Mouse (Mus musculus) megakaryocyte, embryonic 14.5 days (primary cell): ENCODE results near the gene Naxe. TPM values are rescaled to one million over a fixed set of nuclear protein-coding genes. Genes with fewer than 3 reads are reported as not detected.
A peak's percentile ranks its signal among the peaks of the same experiment; 100 is the strongest.

Source experiments
- H3K27me3 ChIP-seq: replicated peaks from 2 replicates; pipeline ENCODE3; 2012; ENCODE audit warnings: inconsistent platforms
- H3K36me3 ChIP-seq: replicated peaks from 2 replicates; pipeline ENCODE3; 2012; ENCODE audit warnings: low read length, inconsistent platforms, mixed read lengths
- H3K4me1 ChIP-seq: 2 replicates; pipeline ENCODE4 v1.6.1; 2012; ENCODE audit warnings: inconsistent platforms
- H3K4me3 ChIP-seq: replicated peaks from 2 replicates; pipeline ENCODE3; 2012; ENCODE audit warnings: moderate library complexity, mild to moderate bottlenecking, inconsistent platforms
- H3K9me3 ChIP-seq: 2 replicates; pipeline ENCODE4 v1.6.1; 2012; ENCODE audit warnings: inconsistent platforms
- FLI1 ChIP-seq: IDR thresholded peaks from 2 replicates; pipeline ENCODE4 v1.6.1; 2012; ENCODE audit warnings: low read length, inconsistent platforms, mixed read lengths
- GATA1 ChIP-seq: IDR thresholded peaks from 3 replicates; pipeline ENCODE4 v1.6.1; 2012; ENCODE audit warnings: mixed read lengths, low read length, inconsistent platforms, borderline replicate concordance
- polyA plus RNA-seq: library from polyadenylated mRNA; stranded (reverse); fragments of >175 nt; gene quantifications from 2 replicates; pipeline ENCODE4 v1.2.3, GENCODE M21; 2012; ENCODE audit warnings: low replicate concordance; ENCODE audit not compliant: insufficient read depth

The Naxe gene
- polyA plus RNA-seq, 1 experiment, result 44.6 TPM

DNA sequence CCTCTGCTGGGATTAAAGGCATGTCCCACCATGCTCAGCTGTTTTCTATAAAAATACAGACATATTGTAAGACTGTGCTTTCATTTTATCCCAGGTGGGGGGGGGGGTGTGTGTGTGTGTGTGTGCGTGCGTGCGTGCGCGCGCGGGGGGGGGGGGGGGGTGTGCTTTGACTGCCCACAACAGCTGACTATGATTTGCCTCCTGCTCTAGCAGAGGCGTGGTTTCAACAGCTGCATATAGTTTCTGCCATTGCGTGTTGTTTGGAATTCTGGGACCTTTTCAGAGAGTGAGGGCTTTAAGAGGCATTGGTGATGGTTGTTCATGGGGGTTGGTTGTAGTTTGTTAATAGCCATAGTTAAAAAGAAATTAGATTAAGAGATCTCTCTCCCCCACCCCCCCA is 27.2 kb upstream of the Naxe start:
- Histone ChIP-seq H3K4me1 (peaks cover 25% of the 10 kb centered on the region), H3K9me3 (no peaks in the 10 kb centered on the region), H3K36me3 (peaks cover 41% of the 10 kb centered on the region), H3K27me3 (no peaks in the 10 kb centered on the region), H3K4me3 (no peak overlapping the region)
- TF ChIP-seq GATA1 (no peak), FLI1 (no peak)

DNA sequence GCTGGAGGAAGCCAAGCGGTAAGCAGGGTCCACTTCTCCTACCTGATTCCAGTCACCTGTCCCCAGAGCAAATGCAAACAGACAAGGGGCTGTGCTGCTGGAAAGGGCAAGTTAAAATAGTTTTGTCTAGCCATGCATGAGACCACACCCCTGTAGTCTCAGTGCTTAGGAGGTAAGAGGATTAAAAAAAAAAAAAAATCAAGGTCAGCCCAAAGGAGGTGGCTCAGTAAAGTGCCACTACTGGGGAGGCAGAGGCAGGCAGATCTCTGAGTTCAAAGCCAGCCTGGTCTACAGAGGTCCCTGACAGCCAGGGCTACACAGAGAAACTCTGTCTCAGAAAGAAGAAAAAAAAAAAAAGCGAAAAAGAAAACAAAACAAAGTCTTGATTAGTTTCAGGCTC is 25.7 kb upstream of the Naxe start:
- H3K4me3 ChIP-seq, result no peak overlapping the region
- no peaks in the 10 kb centered on the region for H3K9me3 ChIP-seq
- peaks cover 25% of the 10 kb centered on the region for H3K4me1 ChIP-seq
- H3K27me3 ChIP-seq, result peaks cover 4% of the 10 kb centered on the region
- TF ChIP-seq FLI1, result no peak
- no peak for TF ChIP-seq GATA1
- H3K36me3 ChIP-seq, result peaks cover 26% of the 10 kb centered on the region

DNA sequence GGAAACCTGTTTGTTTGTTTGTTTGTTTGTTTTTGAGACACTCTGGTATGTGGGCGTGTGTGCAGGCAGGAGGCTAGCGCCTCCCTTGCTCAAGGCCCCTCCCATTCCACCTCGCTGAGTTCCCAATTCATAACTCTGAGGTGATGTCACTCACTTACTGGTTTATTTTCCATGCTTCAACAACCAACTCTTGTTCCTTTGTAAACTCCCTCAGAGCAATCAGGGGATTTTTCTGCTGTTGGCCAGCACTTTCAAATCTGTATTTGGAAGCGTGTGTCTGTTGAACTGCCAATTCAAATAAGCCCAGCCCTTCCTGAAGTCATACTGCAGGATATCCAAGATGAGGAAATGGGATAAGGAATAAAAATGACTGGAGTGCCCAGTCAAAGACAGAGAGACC is 24.4 kb upstream of the Naxe start:
- no peaks in the 10 kb centered on the region for H3K9me3 ChIP-seq
- H3K4me1 ChIP-seq, result peaks cover 25% of the 10 kb centered on the region
- no peak for TF ChIP-seq FLI1
- TF ChIP-seq GATA1, result no peak
- peaks cover 9% of the 10 kb centered on the region for H3K27me3 ChIP-seq
- peaks cover 19% of the 10 kb centered on the region for H3K36me3 ChIP-seq
- peak overlapping the region; percentile 93 for H3K4me3 ChIP-seq

DNA sequence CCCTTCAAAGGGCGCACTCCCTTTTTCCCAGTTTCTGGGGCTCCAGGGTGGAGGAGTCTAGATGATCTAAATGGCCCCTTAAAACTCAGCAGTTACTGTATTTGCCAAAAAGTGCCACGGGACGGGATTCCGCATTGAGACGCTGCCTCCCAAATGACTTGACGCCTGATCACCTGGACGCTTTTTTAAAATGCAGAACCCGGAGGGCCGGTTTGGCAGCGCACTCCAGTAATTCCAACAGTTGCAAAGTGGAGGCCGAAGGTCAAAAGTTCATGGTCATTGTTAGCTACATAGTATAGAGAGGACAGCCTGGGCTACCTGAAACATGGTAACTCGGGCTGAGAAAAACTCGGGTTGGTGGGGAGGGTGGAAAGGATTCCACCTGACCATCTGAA is 23.9 kb upstream of the Naxe start:
- H3K36me3 ChIP-seq, result peaks cover 19% of the 10 kb centered on the region
- no peaks in the 10 kb centered on the region for H3K9me3 ChIP-seq
- H3K27me3 ChIP-seq, result peaks cover 14% of the 10 kb centered on the region
- TF ChIP-seq GATA1 (no peak), FLI1 (no peak)
- H3K4me1 ChIP-seq, result peaks cover 28% of the 10 kb centered on the region
- peak overlapping the region; percentile 93 for H3K4me3 ChIP-seq

DNA sequence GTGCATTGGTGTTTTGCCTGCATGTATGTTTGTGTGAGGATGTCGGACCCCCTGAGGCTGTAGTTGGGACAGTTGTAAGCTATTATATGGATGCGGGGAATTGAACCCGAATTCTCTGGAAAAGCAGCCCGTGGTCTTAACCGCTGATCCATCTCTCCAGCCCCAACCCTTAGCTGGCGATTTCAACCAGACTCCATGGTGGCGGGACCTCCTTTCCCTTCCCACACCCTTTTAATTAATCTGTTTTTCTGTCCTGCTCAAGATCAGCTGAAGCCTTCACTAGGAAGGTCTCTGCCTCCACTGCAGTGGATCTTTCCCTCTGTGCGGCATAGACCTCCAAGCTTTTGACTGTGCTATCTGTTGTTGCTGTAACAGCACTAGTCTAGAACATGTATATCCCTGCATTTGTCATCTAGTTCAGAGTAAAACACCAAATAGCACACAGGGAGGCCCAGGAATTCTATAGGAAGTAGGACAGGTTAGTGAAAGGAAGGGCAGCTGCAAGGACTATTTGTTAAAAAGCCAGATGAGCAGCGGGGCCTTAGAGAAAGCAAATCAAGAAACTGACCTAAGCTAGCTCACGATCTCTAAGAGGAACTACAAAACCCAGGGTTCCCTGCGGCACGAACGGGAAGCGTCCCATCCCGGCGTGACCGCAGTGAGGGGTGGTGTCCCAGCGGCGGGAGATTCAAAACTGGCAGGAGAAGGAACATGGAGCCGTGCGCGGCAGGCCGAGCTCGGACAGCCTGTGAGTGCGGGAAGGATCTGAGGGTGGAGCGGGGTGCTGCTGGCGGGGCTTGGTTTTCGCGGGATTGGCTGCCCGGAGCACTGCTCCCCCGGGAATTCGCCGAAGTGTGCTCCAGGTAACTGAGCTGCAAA is 23.3 kb upstream of the Naxe start, which contains the start of gene Iqgap3:
Gene Iqgap3, plus strand, starts transcription at position 627 of the 879 bp plus-strand sequence.
- Histone ChIP-seq H3K4me3 (peak within 1 kb of the TSS; percentile 93), H3K9me3 (no peaks in the 10 kb centered on the region), H3K4me1 (peaks cover 28% of the 10 kb centered on the region), H3K27me3 (peaks cover 16% of the 10 kb centered on the region), H3K36me3 (peaks cover 15% of the 10 kb centered on the region)
- TF ChIP-seq GATA1, result no peak
- TF ChIP-seq FLI1, result peak; percentile 95; the same call in 1 of the 2 replicates

DNA sequence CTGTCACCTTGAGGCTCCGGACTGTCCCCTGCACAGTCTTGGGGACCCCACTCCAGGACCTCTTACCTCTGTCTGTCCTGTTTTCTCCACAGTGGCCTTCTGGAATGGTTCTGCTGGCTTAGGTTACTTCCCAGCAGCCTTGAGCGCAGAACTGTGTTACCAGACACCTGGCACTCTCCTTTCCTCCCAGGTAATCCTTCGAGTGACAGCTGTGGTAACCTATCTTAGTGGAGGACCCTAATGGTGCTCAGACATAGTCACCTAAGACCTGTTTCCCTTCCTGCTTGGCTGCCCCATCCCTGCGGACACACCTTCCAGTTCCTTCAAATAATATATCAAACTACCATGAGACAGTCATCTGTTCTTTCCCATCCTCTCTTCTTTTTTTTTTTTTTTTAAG is 19.9 kb upstream of the Naxe start, which contains the start of gene Ttc24:
Gene Ttc24, minus strand, starts transcription at position 101 of the 400 bp plus-strand sequence.
- no peak for TF ChIP-seq GATA1
- TF ChIP-seq FLI1, result no peak
- H3K36me3 ChIP-seq, result no peaks in the 10 kb centered on the region
- H3K27me3 ChIP-seq, result peaks cover 40% of the 10 kb centered on the region
- no peak within 1 kb of the TSS for H3K4me3 ChIP-seq
- no peaks in the 10 kb centered on the region for H3K9me3 ChIP-seq
- H3K4me1 ChIP-seq, result peaks cover 23% of the 10 kb centered on the region

DNA sequence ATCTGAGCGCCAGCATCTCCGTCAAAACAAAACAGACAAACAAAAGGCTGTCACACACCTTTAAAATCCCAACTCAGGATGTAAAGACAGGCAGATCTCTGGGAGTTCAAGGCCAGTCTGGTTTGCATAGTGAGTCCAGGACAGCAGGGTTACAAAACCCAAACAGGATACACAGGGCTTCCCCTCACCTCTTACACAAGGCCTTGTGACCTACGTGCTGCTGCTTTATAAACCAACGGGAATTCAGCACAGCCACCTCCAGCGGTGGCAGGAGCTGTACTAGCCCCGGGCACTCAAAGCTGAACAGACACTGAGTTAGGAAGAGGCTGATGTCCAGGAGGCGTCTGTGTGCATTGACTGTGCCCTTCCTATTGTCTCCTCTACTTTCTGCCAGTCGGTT is 19.1 kb upstream of the Naxe start:
- no peaks in the 10 kb centered on the region for H3K36me3 ChIP-seq
- no peaks in the 10 kb centered on the region for H3K9me3 ChIP-seq
- no peak overlapping the region for H3K4me3 ChIP-seq
- TF ChIP-seq GATA1 (no peak), FLI1 (no peak)
- peaks cover 45% of the 10 kb centered on the region for H3K27me3 ChIP-seq
- H3K4me1 ChIP-seq, result peaks cover 15% of the 10 kb centered on the region

DNA sequence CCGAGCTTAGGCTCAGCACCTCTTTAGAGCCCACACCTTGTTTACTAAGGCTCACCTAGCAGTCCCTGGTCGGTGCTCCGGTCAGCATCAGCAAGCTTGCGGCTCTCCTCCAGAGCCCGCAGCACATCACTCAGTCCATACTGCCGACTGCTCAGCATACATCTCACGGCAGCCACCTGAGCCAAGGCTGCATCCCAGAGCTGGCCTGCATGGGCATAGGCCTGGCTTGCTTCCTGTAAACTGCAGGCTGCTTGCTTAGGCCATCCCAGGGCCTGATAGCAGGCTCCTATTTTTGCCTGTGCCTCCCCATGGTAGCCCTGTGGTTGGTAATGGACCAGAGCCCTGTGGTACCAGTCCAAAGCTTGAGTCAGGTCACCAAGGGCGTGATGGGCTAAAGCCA is 16.5 kb upstream of the Naxe start:
- TF ChIP-seq GATA1 (no peak), FLI1 (no peak)
- Histone ChIP-seq H3K9me3 (no peaks in the 10 kb centered on the region), H3K4me1 (peaks cover 13% of the 10 kb centered on the region; the same call in 1 of the 2 replicates), H3K4me3 (no peak overlapping the region), H3K27me3 (peaks cover 65% of the 10 kb centered on the region), H3K36me3 (no peaks in the 10 kb centered on the region)

DNA sequence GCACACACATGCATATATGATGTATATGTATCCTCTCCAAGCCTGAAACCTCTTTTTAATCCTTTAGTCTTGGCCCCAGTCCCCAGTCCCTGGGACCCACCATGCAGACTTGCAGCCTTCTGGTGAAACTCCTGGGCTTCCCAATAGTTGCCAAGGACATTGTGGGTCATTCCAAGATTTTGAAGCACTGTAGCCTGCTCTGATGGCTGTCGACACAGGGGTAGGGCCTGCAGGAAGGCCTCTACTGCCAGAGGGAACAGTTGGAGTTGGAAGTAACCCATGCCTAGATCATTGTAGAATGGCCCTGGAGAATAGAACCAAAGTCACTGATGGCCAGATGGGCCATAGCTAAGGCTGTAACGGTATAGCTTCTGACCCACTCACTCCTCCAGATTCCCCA is 16.1 kb upstream of the Naxe start:
- no peak overlapping the region for H3K4me3 ChIP-seq
- H3K9me3 ChIP-seq, result no peaks in the 10 kb centered on the region
- peaks cover 69% of the 10 kb centered on the region for H3K27me3 ChIP-seq
- no peak for TF ChIP-seq GATA1
- TF ChIP-seq FLI1, result no peak
- no peaks in the 10 kb centered on the region for H3K36me3 ChIP-seq
- peaks cover 13% of the 10 kb centered on the region; the same call in 1 of the 2 replicates for H3K4me1 ChIP-seq

DNA sequence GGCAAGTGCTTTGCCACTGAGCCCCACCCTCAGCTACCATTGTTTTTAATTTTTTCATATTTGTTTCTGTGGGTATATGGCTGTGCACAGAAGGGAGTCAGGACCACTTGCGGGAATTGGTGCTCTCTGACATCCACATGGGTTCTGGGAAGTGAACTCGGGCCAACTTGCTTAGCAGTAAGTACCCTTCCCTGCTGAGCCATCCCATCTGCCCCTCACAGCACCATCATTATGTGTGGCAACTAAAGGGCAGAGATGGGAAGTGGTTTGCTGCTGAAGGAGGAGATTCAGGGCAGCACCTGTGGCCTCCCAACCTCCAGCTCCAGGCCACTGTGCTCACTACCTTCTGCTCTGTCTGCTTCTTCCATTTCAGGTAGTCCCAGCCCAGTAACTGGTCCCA is 15.3 kb upstream of the Naxe start:
- TF ChIP-seq GATA1, result no peak
- TF ChIP-seq FLI1, result no peak
- peaks cover 65% of the 10 kb centered on the region for H3K27me3 ChIP-seq
- H3K9me3 ChIP-seq, result no peaks in the 10 kb centered on the region
- peaks cover 13% of the 10 kb centered on the region; the same call in 1 of the 2 replicates for H3K4me1 ChIP-seq
- no peak overlapping the region for H3K4me3 ChIP-seq
- no peaks in the 10 kb centered on the region for H3K36me3 ChIP-seq
